Mouse (Mus musculus) limb, embryonic 10.5 days (tissue): ENCODE data around the gene Zfp449. TPM values are rescaled to one million over a fixed set of nuclear protein-coding genes. Genes with fewer than 3 reads are reported as not detected.

Experiments used
- DNase-seq: peaks from one replicate; pipeline ENCODE4 v3.0.0-alpha.2; 2017; ENCODE audit warnings: low spot score
- H3K27ac ChIP-seq: fragments of 300-500 bp; sonication (generic); 2 replicates; pipeline ENCODE4 v1.5.1; 2016; ENCODE audit warnings: mild to moderate bottlenecking
- H3K27me3 ChIP-seq: fragments of 300-500 bp; sonication (generic); 2 replicates; pipeline ENCODE4 v1.6.1; 2016; ENCODE audit warnings: low read depth, mild to moderate bottlenecking; ENCODE audit not compliant: poor library complexity, severe bottlenecking
- H3K36me3 ChIP-seq: fragments of 300-500 bp; sonication (generic); 2 replicates; pipeline ENCODE4 v1.6.1; 2016; ENCODE audit warnings: mild to moderate bottlenecking, moderate library complexity
- H3K4me1 ChIP-seq: fragments of 300-500 bp; sonication (generic); 2 replicates; pipeline ENCODE4 v1.6.1; 2016
- H3K4me3 ChIP-seq: fragments of 300-500 bp; sonication (generic); 2 replicates; pipeline ENCODE4 v1.5.1; 2016; ENCODE audit warnings: mild to moderate bottlenecking, moderate library complexity
- H3K9me3 ChIP-seq: fragments of 300-500 bp; sonication (generic); replicated peaks from 2 replicates; pipeline ENCODE4 v1.6.1; 2016; ENCODE audit warnings: mild to moderate bottlenecking
- WGBS: fragments of 180-500 bp; shearing (Covaris S2); methylation state at CpG from one replicate; pipeline ENCODE4 v1.1.7; 2016; 5-methylcytosine and 5-hydroxymethylcytosine counted together
- polyA plus RNA-seq: library from polyadenylated mRNA; unstranded; fragments of >200 nt; fragmentation: Nextera tagmentation; extraction: Ambion mirVana; gene quantifications from 2 replicates; pipeline ENCODE4 v1.2.1, GENCODE M21; 2016

Gene Zfp449
- polyA plus RNA-seq, 1 experiment from 2014 or later, result 9.1 TPM

GRCm38 (mm10) chrX:56405482-56405881, 59.3 kb downstream of the Zfp449 start:
- no peak for DNase-seq
- WGBS, result 71% methylated on average over 1 of the region's 1 CpGs
- Histone ChIP-seq H3K4me1 (0 out of 2 replicates have a peak, but pooled peaks cover 2% of the 10 kb centered on the region), H3K9me3 (no peaks in the 10 kb centered on the region), H3K4me3 (no peak overlapping the region), H3K27me3 (no peaks in the 10 kb centered on the region), H3K36me3 (no peaks in the 10 kb centered on the region), H3K27ac (no peak overlapping the region)

- Histone ChIP-seq H3K9me3 (no peaks in the 10 kb centered on the region), H3K4me3 (no peak overlapping the region), H3K4me1 (no peaks in the 10 kb centered on the region), H3K27me3 (no peaks in the 10 kb centered on the region), H3K36me3 (no peaks in the 10 kb centered on the region), H3K27ac (no peak overlapping the region)
- DNase-seq, result no peak
- WGBS, result 50% methylated on average over 5 of the region's 5 CpGs
These were observed 59.9 kb downstream of the Zfp449 start for GRCm38 (mm10) chrX:56406128-56406527.

Other genes starting within 250 kb of the Zfp449 start
- 0.20 and 0.56 TPM in 2 replicates for gene 3830403N18Rik, start 209.8 kb upstream of the Zfp449 start, polyA plus RNA-seq
- gene Gm773, start 133.5 kb upstream of the Zfp449 start, polyA plus RNA-seq, result not detected in 2 replicates
- gene Smim10l2a, start 28.2 kb downstream of the Zfp449 start, polyA plus RNA-seq, result 5.9 and 10.6 TPM in 2 replicates
- 1.1 and 1.6 TPM in 2 replicates for gene Gm2174, start 101.6 kb downstream of the Zfp449 start, polyA plus RNA-seq
- gene Ints6l, start 108.5 kb downstream of the Zfp449 start, polyA plus RNA-seq, result 35.5 and 36.0 TPM in 2 replicates
- not detected in 2 replicates for gene Gm10477, start 178.3 kb downstream of the Zfp449 start, polyA plus RNA-seq
- 0.14 TPM in 1 of 2 replicates, not detected in the other for gene Gm648, start 203.2 kb downstream of the Zfp449 start, polyA plus RNA-seq